9 mouse cellular contexts compared by ENCODE assay signal in genomic region chr13:92613094-92613493, GRCm38 (mm10). TPM values are rescaled to one million over a fixed set of nuclear protein-coding genes. Genes with fewer than 3 reads are reported as not detected.
A peak's percentile ranks its signal among the peaks of the same experiment; 100 is the strongest.
DNase-seq lines count a peak whose midpoint lies in the region; ATAC-seq lines count a peak whose summit lies in the region.
"Had no signal": no experiment of that assay in that cellular context is flagged by ENCODE, and none has a peak within 500 bp of the region (broad histone marks: within the 10 kb centered on the region; RNA-seq: fewer than 3 reads in every experiment).

No protein-coding gene starts in this region.

- H3K27me3 ChIP-seq in lung, embryonic 15.5 days: no peaks in the 10 kb centered on the region
- H3K27me3 ChIP-seq in neural tube, embryonic 12.5 days (replicated peaks): no peaks in the 10 kb centered on the region

- peak; percentile 41 to 49 for DNase-seq in adrenal gland, postnatal 36 days
- DNase-seq in adrenal gland, postnatal 25 days: no peak
- no peak for DNase-seq in lung, postnatal 10 days
- DNase-seq in induced T-regulatory cell, adult 2 months (ENCODE audit: low read depth): peak; percentile 32
- no peak for DNase-seq in kidney, postnatal 14 days
- no peak for DNase-seq in kidney, postnatal 4 days

- no peak overlapping the region for H3K9ac ChIP-seq in lung, embryonic 15.5 days
- no peak overlapping the region for H3K9ac ChIP-seq in neural tube, embryonic 12.5 days

- ATAC-seq in lung, embryonic 15.5 days (ENCODE audit: borderline replicate concordance, extremely low read depth, low FRiP score, low TSS enrichment): no peak
- no peak for ATAC-seq in neural tube, embryonic 12.5 days (ENCODE audit: low FRiP score, low read depth)

- H3K9me3 ChIP-seq in lung, embryonic 15.5 days: no peaks in the 10 kb centered on the region
- H3K9me3 ChIP-seq in neural tube, embryonic 12.5 days: no peaks in the 10 kb centered on the region

- H3K36me3 ChIP-seq in lung, embryonic 15.5 days: no peaks in the 10 kb centered on the region
- H3K36me3 ChIP-seq in neural tube, embryonic 12.5 days: no peaks in the 10 kb centered on the region

- no peak overlapping the region for H3K27ac ChIP-seq in lung, embryonic 15.5 days
- H3K27ac ChIP-seq in neural tube, embryonic 12.5 days: no peak overlapping the region

- peak overlapping the region; percentile 80; the same call in 1 of the 2 replicates for H3K4me2 ChIP-seq in lung, embryonic 15.5 days
- peak overlapping the region; percentile 83 for H3K4me2 ChIP-seq in neural tube, embryonic 12.5 days (replicated peaks)

- H3K4me1 ChIP-seq in lung, embryonic 15.5 days: peaks cover 26% of the 10 kb centered on the region
- peaks cover 18% of the 10 kb centered on the region for H3K4me1 ChIP-seq in neural tube, embryonic 12.5 days

- WGBS in lung, embryonic 15.5 days: 69% methylated on average over 5 of the region's 5 CpGs
- 82% methylated on average over 5 of the region's 5 CpGs for whole genome bisulfite sequencing in neural tube, embryonic 12.5 days

- H3K4me3 ChIP-seq in lung, embryonic 15.5 days: no peak overlapping the region
- no peak overlapping the region for H3K4me3 ChIP-seq in neural tube, embryonic 12.5 days

RNA-seq across cellular contexts. Expression of gene Serinc5, which starts 2.2 kb away (rescaled TPM):
- total RNA-seq in adrenal gland, postnatal 36 days (2021): 10 to 100 TPM; 63.7 to 92.3 TPM
- total RNA-seq in adrenal gland, postnatal 25 days (2021): 57.9 and 74.2 TPM in 2 replicates
- 23.4 and 26.0 TPM in 2 replicates for polyA plus RNA-seq in lung, embryonic 15.5 days (2015; fragmentation: Nextera tagmentation; extraction: Ambion mirVana)
- polyA plus RNA-seq in neural tube, embryonic 12.5 days (2016; fragmentation: Nextera tagmentation; extraction: Ambion mirVana): 23.4 and 27.9 TPM in 2 replicates

RNA-seq across cellular contexts. Expression of gene Spz1, which starts 37.1 kb away (rescaled TPM):
- not detected for total RNA-seq in adrenal gland, postnatal 36 days (2021)
- not detected in 2 replicates for total RNA-seq in adrenal gland, postnatal 25 days (2021)
- polyA plus RNA-seq in lung, embryonic 15.5 days (2015; fragmentation: Nextera tagmentation; extraction: Ambion mirVana): not detected in 2 replicates
- polyA plus RNA-seq in neural tube, embryonic 12.5 days (2016; fragmentation: Nextera tagmentation; extraction: Ambion mirVana): not detected in 2 replicates
- polyA plus RNA-seq: frontal cortex, adult 2 months had no signal

Comparison
In these comparisons a context has a peak if more than half of its experiments do, and no peak if none do; other contexts are left out.
1. DNase-seq: peak in adrenal gland, postnatal 36 days (2 of 2) and induced T-regulatory cell, adult 2 months (single experiment); none in adrenal gland, postnatal 25 days (single experiment), lung, postnatal 10 days (single experiment), kidney, postnatal 14 days (single experiment) and kidney, postnatal 4 days (0 of 2).